Mouse (Mus musculus): ENCODE measurements around the gene Myo3b. TPM values are rescaled to one million over a fixed set of nuclear protein-coding genes. Genes with fewer than 3 reads are reported as not detected.

The Myo3b gene
- total RNA-seq (2023), result not detected in 2 replicates

GRCm38 (mm10) chr2:70038752-70039151 lies at the start of gene Myo3b:
TSS of gene Myo3b (plus strand) at chr2:70039126.

Other genes with a start within 250 kb of the Myo3b start
- 1.3 and 1.5 TPM in 2 replicates for gene Ccdc173, start 249.6 kb upstream of the Myo3b start, total RNA-seq (2023)
- 19.4 and 19.5 TPM in 2 replicates for gene Phospho2, start 249.5 kb upstream of the Myo3b start, total RNA-seq (2023)
- gene Klhl23, start 217.2 kb upstream of the Myo3b start, total RNA-seq (2023), result 4.1 and 4.5 TPM in 2 replicates
- 96.1 and 99.1 TPM in 2 replicates for gene Ssb, start 177.6 kb upstream of the Myo3b start, total RNA-seq (2023)
- 6.2 and 6.5 TPM in 2 replicates for gene Mettl5, start 153.5 kb upstream of the Myo3b start, total RNA-seq (2023)
- 37.4 and 60.3 TPM in 2 replicates for gene Ubr3, start 141.9 kb upstream of the Myo3b start, total RNA-seq (2023)

Measured in neutrophil, adult 65 days (primary cell).